Mouse (Mus musculus) cerebellum, postnatal 4 days (tissue): ENCODE measurements around the gene Mbnl3.

ENCODE experiments used
- DNase-seq, 2 experiments: peaks; one replicate each; pipeline ENCODE4 v3.0.0; 2022; ENCODE audit warnings: low spot score in 2 of 2, mixed read lengths in 1 of 2

Gene Mbnl3

DNA sequence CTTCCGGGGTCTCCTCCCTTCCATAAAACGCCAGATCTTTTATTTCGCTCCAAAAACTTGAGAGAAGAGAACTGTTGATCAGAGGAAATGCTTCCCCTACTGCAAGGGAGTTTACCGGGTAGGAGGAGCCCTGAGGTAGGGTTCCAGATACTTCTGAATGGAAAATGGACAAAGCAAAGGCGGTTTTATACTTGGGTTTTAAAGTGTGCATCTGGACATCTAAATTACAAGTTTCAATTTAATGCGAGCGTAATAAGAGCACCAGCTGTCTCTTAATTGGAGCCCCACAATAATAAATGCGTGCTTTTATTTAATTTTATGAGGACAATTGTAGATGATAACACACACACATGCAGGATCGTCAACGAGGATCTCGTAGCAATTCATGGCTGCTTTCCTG is at the start of gene Mbnl3:
Gene Mbnl3 (minus strand): TSS at position 101 of the 400 bp plus-strand sequence.
- DNase-seq = no peak

GRCm38 (mm10) chrX:51205548-51206324 is 596 bp downstream of the Mbnl3 start:
- DNase-seq = peak in 1 of 2 experiments; percentile 22

DNA sequence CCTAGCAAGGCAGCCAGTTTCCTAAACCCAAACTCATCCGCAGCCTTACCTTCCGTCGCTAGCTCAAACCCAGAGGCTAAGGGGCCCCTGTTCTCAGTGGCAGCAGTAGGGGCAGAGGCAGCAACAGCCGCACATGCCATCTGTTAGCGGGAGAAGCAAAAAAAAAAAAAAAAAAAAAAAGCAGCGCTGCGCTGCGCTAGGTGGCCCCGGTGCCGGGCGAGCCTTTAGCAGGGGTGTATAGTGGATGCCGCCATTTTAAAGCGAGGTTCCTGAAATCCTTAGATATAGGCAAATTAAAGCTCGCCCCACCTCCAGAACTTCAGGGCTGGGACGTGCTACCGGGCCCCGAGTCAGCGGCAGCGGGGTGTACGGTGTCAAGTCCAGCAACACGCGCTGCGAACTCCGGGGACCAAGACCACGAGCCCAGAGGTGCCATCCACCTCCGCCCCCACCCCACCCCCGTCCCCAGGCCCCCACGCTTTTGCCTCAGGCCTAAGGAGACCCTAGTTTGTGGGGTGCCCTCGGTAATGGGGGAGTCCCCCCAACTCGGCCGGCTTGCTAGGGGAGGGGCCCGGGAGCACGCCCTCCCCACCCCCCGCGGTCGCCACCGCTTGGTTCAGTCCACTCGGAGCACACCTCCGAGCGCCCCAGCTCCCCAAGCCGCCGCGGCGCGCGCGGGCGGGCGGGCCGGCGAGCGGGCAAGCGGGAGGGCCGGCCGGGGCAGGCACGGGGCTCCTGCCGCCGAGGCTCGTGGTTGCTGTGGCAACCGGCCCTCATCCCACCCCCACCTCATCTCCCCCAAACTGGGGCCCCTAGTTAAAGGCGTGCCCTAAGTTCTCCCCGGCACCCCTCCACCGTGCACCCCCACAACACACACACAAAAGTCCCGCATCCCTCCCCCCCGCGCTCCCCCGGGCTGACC is 1.4 kb downstream of the Mbnl3 start:
- DNase-seq = peak in 1 of 2 experiments; percentile 7

GRCm38 (mm10) chrX:51197012-51197411 is 9.3 kb downstream of the Mbnl3 start:
- no peak for DNase-seq

- DNase-seq = no peak
These were observed 34.4 kb downstream of the Mbnl3 start for GRCm38 (mm10) chrX:51171914-51172313.

DNA sequence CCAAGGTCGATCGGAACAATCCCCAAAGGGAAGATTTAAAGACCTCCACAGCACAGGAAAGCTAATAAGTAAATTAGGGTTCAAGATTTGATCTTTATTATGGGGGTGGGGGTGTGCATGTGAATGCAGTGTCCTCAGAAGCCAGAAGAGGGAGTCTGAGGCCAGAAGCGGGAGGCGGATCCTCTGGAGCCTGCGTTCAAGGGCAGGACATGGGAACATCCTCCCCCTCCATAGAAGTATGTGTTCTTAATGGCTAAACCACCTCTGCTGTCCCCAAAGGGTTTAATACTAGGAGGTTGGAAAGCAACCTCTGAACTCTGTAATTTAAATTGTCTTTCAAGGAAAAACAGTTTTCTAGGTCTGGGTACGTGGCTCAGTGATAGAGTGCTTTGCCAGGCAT is 34.9 kb downstream of the Mbnl3 start:
- no peak for DNase-seq

- DNase-seq = no peak
These were observed 35.9 kb downstream of the Mbnl3 start for GRCm38 (mm10) chrX:51170404-51170803.

DNA sequence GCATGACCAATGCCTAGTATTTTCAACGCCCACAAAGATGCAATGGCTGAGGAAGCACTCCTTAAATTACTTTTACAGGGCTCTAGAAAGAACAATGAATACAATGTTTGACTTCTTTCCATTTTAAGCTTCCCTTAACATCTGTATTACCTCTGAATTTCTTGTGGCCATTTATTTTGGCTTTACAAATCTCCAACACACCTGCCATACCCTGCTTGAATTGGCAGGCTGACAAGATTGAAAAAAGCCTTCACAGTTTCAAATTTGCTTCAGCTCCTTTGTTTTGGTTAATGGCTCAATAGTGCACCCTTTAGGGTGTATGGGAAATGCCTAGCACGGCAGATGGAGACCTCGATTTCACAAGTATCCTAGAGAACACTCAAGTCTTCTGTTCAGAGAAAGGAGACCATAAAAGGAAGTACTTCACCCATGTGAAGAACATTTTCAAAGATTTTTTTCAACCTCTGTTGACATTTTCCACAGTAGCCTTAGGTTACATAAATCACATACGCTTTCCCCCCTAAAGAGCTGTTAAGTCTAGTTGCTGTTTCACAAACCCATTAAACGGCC is 36.8 kb downstream of the Mbnl3 start:
- no peak for DNase-seq

GRCm38 (mm10) chrX:51167976-51168375 is 38.4 kb downstream of the Mbnl3 start:
- no peak for DNase-seq

GRCm38 (mm10) chrX:51164766-51165165 is 41.6 kb downstream of the Mbnl3 start:
- no peak for DNase-seq

DNA sequence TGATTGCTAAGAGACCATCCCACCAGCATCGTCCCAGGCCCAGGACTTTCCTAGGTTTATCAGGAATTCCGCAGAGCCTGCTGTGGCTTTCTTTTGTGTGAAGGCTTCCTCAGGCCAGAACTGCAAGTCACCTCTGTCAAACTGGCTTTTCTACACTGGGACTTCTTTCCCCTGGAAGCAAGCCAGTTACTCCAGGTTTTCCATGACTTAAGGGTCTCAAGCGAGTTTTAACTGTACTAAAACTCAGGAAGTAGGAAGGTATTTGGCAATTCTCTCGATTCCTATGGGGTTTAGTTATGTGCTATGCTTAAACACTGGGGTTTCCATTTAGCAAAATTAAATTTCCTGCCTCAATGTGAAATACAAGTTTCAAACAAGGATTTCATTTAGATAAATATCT is 57.9 kb downstream of the Mbnl3 start:
- DNase-seq = no peak

- no peak for DNase-seq
These were observed 60.0 kb downstream of the Mbnl3 start for GRCm38 (mm10) chrX:51146351-51146750.

- no peak for DNase-seq
These were observed 66.3 kb downstream of the Mbnl3 start for GRCm38 (mm10) chrX:51140055-51140454.

DNA sequence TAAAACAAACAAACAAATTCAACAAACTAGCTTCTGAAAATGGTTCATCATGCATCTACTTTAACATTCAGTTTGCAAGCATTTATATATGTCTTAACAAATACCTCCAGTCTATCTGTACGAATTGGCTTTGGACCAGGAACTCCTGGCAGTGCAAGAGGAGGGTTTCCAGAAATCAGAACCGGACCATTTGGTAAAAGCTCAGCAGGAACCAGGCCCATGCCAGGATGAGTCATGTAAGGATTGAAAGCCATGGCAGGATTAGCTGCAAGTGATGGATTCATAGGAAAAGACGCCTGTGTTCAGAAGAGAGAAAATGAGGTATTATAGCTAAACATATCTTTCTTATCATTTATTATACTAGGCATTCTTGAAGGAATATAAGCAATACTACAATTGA is 75.0 kb downstream of the Mbnl3 start:
- peak in 1 of 2 experiments; percentile 4 for DNase-seq

GRCm38 (mm10) chrX:51102748-51103147 is 103.6 kb downstream of the Mbnl3 start:
- DNase-seq = no peak

DNA sequence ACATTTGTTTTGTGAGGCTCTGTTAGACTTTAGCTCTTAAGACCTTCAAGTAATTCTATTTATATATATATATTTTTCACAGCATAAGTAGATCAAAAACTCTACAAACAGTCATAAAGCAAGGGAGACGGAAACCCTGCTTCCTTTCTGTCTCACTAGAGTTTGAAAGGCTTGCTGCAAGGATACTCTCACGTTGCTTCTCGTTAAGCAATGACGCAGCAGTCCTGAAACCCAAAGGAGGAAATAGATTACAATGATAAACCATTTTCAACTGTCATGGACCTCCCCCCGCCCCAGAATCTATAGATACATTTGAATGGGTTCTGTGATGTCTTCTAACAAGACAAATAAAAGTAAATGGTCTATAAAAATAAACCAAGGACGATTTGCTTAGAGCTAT is 121.4 kb downstream of the Mbnl3 start:
- DNase-seq = no peak

DNA sequence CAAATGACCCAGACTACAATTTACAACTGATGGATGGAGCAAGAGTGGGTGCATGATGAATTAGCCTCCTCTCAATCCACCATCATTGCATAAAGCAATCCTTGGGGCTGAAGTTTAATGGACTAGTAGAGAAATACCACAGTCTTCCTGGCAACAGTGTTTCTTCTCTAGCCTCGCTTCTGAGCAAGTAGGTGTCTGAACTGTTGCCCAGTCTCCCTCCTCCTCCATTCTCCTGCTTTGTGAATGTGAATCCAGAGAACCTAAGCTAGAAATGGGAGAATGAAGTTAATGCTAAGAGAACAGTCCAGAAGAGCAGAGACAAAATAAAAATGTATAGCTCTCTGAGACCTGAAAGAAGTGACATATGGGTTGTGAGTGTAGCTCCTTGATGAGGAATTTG is 122.1 kb downstream of the Mbnl3 start:
- no peak for DNase-seq

GRCm38 (mm10) chrX:51076744-51077143 is 129.6 kb downstream of the Mbnl3 start:
- DNase-seq = peak in 1 of 2 experiments; percentile 23
